Mouse (Mus musculus) large intestine, adult 2 months (tissue): Measurements from ENCODE around the gene Prm3. TPM values are rescaled to one million over a fixed set of nuclear protein-coding genes. Genes with fewer than 3 reads are reported as not detected.

Source experiments
- DNase-seq: peaks from one replicate; pipeline ENCODE4 v3.0.0-alpha.2; 2012; ENCODE audit warnings: low read depth, low spot score
- WGBS: fragments of 180-500 bp; shearing (Covaris S2); methylation state at CpG from one replicate; pipeline ENCODE4 v1.1.7; 2018; 5-methylcytosine and 5-hydroxymethylcytosine counted together
- polyA plus RNA-seq: library from polyadenylated mRNA; depleted of rRNA; stranded (reverse); fragments of >200 nt; gene quantifications from 2 replicates; pipeline ENCODE4 v1.2.3, GENCODE M21; 2012

Gene Prm3
- polyA plus RNA-seq, 1 experiment = not detected

DNA sequence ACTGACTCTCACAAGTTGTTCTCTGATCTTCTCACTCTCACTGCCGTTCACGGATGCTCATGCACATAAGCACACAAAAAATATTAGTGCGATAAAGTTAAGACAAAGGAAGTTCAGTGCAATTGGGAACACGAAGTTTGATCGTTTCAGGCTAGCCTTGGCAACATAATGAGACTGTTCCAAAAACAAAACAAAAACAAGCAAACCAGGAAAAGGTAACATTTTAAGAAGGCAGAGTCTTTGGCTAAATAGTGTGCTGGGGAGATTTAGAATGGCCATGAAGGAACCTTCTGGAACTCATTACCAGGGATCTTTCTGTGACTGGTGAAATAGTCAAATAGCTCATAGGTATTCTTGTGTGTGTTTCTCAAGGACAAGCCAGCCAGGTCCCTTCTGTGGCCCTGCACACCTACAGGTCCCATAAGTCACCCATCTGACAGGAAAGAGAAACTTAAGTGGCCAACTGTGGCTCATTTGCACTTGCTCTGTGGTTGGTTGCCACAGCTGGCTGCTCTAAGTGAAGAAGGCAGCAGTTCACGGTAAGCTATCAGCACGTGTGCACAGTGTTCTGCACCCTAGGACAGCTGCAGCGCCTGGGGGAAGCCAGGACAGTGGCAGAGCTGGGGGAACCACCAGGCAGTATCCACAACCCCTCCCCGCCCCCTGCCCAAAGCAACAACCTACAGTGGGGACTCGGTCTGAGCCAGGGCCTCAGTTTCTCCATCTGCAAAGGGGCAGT lies 15.2 kb upstream of the Prm3 start, which contains the start of gene Prm1:
TSS of gene Prm1 (minus strand) at position 51 of the 739 bp plus-strand sequence.
- no peak for DNase-seq
- 86% methylated on average over 10 of the region's 10 CpGs for WGBS

DNA sequence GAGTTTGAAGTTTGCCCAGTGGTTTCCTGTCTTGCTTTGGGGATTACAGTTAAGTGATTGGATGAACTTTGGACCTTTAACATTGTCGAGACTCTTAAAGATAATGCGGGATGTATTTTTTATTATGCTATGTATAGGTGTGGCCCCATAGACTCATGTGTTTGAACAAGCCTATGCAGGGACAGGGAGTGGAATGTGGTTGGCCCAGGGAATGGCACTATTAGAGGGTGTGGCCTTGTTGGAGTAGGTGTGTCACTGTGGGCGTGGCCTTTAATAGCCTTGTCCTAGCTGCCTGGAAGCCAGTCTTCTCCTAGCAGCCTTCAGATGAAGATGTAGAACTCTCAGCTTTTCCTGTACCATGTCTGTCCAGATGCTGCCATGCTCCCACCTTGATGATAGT lies 11.7 kb upstream of the Prm3 start:
- 28% methylated on average over 3 of the region's 3 CpGs for WGBS
- DNase-seq = peak; percentile 61

DNA sequence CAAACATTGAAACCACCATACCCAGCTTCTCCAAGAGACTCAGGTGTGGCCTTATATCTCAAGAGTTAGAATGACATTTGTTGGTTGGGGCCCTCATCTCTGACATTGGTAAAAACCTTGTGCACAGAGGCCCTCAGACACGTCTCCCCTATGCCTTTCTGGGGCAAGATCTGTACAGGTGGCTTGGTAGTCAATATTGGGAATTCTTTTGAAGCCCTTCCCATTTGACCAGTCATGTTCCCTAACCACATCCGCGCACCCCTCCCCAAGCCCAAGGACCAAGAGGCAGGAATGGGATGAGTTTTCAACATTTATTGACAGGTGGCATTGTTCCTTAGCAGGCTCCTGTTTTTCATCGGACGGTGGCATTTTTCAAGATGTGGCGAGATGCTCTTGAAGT lies 5.3 kb upstream of the Prm3 start, which contains the start of gene Prm2:
TSS of gene Prm2 (minus strand) at position 101 of the 400 bp plus-strand sequence.
- no peak for DNase-seq
- 84% methylated on average over 6 of the region's 6 CpGs for whole genome bisulfite sequencing

DNA sequence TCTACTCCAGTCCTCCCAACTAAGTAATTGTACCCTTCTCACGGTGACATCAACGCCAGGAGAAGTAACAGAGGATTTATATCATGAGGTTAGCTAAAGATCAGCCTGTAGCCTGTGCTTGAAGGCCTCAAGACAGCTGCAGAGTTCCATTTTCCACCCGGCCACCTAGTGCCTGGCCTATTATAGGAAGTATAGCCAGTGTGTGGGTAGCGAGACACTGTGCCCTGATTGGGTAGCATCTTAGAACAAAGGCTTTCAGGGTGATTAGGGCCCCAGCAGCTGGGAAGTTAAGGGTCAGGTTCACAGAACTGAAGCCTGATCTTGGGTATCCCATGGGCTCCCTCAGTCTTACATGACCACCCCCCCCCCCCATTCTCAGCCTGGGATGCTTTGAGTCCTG lies 1.8 kb downstream of the Prm3 start:
- WGBS = 90% methylated on average over 4 of the region's 4 CpGs
- no peak for DNase-seq

DNA sequence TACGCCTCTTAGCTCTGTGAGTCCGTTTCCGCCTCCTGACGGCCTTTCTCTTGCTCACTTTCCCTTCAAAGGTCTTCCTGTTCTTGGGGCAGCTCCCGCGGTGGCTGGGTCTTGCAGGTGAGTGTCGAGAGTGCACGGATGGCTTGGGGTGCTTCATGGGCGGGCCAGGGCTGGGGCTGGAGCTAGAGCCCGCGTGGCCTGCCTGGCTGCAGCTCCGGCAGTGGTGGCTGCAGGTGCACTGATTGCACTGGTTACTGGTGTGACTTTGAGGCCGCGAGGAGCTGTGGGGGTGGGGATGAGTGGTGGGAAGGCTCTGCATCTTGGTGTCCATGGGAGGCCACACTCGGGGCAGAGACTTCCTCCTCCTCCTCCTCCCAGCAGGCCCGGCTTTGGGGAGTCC lies 2.4 kb downstream of the Prm3 start, which contains the start of gene Tnp2:
TSS of gene Tnp2 (minus strand) at position 390 of the 400 bp plus-strand sequence.
- DNase-seq = no peak
- 71% methylated on average over 16 of the region's 16 CpGs for WGBS

DNA sequence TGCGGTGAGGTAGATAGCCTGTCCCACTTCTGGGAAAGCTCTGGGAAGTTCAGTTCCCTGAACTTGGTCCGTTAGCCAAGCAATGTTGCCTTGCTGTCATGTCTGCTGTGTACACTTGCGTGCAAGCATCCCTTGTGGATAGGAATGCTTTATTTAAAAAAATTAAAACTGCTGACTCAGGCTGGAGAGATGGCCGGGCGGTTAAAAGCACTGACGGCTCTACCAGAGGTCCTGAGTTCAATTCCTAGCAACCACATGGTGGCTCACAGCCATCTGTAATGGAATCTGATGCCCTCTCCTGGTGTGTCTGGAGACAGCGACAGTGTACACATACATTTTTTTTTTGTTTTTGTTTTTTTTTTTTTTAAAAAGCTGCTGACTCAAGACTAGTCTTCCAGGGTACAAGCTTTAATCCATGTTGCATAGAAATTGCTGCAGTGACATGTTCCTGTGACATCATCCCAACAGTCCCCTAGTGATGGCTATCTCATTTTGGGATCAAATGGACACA lies 3.1 kb downstream of the Prm3 start:
- WGBS = 83% methylated on average over 7 of the region's 7 CpGs
- no peak for DNase-seq

DNA sequence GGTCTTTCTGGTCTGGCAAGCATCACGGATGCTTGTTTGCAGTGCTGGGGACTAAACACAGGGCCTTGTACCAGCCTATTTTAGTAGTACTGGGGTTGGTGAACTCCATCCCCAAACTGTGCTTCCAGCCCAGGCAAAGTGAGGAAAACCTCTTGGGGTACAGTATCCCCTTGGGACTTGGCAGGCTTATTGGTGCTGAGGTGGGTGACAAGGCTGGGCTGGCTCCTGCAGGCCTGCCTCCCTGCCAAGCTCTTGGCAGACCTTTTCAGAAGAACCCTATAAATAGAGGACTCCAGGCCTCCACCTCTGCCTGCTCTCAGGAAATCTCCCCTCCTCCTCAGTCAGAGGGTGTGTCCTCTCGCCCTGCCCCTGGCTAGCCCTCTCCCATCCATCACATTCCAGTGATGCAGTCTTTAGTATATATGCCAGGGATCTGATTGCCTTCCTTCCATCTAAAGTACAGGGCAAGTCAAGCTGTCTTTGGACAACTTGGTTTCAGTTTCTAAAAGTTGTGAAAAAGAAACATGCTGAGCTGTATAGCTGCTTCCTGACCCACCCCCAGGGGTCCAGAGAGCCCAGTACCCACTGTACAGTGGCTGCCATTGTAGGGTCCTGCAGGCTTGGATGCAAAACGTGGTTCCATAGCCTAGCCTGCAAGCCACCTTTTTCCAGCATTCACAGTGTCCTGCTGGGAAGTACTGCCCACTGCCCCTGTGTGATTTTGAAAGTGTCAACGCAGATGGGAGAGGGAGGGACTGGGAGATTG lies 3.7 kb downstream of the Prm3 start:
- no peak for DNase-seq

DNA sequence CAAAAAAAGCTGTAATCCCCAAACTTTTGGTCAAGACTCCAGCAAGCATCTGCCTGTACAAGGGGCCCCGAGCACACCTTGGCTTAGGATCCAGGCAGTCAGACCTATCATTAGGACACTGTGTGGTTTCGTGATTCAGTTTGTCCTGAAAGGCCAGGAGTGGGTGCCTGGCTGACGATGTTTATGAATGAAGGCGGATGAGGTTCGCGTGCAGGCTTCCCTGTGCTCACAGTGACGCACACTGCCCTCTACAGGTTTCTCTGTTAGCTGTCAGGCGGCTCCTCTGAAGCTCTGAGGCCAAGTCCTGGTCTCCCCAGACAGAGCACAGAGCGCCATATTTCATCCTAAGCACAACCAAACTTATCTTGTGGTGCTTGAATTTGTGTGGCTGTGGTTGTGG lies 4.4 kb downstream of the Prm3 start:
- peak; percentile 85 for DNase-seq
- WGBS = 2% methylated on average over 9 of the region's 9 CpGs

More for the DNA sequence above, 3.7 kb downstream of the Prm3 start:
- 64% methylated on average over 4 of the region's 4 CpGs for WGBS

DNA sequence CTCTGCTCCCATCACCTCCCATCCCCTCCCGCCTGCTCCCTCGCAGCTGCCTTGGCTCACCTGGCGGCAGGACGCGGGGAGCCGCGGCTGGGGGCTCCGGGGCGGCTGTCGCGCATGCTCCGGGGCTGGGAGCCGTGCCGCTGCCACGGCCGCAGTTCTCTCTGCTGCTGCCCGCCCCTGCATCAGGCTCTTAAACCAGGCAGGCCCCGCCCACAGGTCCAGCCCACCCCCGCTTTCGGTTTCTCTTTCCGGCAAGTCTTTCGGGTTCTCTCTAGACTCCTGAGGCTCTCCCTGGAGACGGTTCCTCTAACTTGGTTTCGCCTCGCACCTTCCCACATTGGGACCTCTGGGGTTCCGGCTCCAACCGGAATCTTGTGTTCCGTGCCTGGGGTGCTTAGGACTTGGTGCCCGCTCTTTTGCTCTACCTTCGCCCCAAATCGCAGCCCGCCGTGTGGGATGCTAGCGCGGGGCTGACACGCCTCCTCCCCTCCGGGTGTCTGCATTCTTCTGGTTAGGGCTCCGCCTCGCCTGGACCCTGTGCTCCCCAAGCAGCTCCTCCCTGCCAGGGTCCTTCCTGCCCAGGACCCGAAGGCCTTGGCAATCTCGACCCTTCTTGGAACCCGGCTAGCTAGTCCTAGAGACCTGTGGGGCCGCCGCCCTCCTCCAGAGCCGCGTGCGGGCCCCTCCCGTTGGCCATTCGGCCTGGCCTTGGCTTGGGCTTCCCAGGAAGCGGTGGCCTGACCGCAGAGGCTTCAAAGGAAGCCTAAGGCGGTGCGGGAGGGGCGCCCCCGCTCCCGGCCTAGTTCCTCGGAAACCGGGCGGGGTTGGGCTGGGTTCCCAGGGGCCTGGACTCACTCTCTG lies 5.1 kb downstream of the Prm3 start, which contains the start of gene Socs1:
TSS of gene Socs1 (minus strand) at position 166 of the 861 bp plus-strand sequence.
- 1% methylated on average over 59 of the region's 59 CpGs for WGBS
- DNase-seq = peak; percentile 71

DNA sequence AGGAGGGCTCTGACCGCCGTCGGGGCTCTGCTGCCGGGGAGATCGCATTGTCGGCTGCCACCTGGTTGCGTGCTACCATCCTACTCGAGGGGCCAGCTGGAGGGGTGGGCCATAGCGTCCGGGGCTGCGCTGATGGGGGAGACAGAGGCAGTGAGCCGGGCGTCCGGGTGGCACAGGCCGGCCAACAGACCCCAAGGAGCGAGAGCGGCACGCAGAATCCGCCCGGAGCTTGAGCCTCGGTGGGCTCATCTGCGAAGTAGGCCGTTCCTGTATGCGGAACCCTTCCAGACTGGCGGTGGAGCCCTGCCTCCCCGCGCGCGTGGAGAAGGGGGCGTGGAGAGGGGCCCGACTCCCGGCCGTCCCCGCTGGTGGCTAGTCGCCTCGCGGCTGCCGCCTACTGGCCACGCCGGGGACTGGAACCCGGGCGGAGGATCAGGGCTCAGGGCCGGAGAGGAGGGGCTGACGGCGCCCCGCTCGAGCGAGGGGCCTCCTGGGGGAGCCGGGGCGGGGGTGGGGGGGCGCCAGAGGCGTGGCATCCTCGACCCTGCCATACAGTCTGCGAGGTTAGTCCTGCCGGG lies 5.8 kb downstream of the Prm3 start:
- under 1% methylated on average over 55 of the region's 55 CpGs for WGBS
- no peak for DNase-seq

DNA sequence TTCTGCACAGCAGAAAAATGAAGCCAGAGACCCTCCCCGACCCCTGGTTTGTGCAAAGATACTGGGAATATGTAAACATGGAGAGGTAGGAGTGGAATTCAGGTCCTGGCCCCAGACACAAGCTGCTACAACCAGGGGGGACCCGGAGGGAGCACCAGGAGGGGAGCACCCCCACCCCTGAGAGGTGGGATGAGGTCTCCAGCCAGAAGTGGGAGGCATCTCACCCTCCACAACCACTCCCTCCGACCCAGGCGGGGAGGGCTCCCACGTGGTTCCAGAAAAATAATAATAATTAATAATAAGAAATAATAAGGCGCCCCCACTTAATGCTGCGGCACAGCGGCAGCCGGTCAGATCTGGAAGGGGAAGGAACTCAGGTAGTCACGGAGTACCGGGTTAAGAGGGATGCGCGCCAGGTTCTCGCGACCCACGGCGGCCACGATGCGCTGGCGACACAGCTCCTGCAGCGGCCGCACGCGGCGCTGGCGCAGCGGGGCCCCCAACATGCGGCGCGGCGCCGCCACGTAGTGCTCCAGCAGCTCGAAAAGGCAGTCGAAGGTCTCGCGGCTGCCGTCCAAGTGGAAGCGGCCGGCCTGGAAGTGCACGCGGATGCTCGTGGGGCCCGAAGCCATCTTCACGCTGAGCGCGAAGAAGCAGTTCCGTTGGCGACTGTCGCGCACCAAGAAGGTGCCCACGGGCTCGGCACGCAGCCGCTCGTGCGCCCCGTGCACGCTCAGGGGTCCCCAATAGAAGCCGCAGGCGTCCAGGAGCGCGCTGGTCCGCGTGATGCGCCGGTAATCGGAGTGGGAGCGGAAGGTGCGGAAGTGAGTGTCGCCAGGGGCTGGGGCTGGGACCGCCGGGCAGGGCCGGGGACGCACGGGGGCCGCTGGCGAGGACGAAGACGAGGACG lies 6.6 kb downstream of the Prm3 start:
- 3% methylated on average over 81 of the region's 81 CpGs for WGBS
- DNase-seq = no peak

DNA sequence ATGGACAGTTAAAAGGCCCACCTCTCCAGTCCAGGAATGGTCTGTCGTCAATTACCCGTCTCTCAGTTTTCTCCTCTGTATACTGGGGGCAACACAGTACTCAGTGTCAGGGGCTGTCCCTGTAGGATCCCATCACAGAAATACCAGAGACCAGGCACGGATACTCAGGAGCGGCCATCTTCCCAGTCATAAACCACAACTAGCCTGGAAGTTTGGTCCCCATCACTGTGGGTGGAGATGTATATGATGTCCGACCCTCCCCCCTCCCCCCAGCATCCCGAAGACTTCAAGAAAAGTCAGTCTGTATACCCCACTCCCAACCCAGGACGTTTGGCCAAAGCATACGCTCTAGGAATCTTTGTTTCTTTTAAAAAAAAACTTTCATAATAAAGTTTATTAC lies 7.3 kb downstream of the Prm3 start:
- DNase-seq = no peak
- 64% methylated on average over 8 of the region's 8 CpGs for WGBS

DNA sequence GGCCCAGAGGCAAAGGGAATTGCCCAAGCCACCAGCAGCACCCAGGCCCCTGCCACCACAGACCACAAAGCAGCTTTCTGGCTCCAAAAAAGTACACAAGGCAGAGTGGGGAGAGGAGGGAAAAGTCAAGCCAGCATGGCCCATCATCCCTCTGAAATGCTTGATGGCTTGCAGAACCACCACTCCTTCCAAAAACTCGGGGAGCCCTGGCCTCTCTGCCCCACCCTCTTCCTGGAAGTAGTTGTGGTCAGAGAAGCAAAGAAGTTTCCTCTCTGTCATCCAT lies 7.6 kb downstream of the Prm3 start:
- WGBS = 22% methylated on average over 1 of the region's 1 CpGs
- DNase-seq = no peak

DNA sequence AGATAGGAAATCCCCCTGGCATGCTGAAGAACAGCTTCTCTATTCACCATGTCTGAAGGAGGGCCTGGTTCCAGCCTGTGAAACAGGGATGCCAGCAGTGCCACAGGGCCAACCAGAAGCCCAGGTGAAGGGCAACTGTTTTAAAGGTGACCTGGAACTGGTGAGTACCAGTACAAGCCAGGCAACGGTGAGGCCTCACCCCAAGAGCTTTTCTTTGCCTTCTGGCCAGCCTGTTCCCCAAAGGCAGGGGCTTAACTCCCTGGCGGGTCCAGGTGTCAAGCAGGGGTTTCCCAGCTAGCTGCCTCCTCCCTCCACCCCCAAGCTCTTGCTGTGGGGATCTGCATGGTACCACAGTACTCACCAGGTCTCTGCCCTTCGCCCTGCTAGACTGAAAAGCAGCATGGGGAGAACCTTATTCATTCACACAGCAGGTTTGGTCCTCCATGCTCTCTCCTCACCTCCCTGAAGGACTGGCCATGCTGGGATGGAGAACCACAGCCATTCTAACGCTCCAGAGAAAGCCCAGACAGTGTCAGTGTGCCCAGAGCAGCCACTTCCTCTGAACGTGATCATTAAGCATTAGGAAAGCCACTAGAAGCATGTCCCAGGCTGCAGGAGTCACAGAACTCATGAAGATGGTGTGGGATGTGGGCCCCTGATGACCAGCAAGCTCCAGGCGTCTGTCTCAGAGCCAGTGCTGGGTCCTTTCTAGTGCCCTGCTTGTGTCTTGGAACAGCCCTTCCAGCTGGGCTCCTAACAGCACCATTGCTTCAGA lies 8.2 kb downstream of the Prm3 start:
- no peak for DNase-seq
- 74% methylated on average over 6 of the region's 6 CpGs for WGBS

DNA sequence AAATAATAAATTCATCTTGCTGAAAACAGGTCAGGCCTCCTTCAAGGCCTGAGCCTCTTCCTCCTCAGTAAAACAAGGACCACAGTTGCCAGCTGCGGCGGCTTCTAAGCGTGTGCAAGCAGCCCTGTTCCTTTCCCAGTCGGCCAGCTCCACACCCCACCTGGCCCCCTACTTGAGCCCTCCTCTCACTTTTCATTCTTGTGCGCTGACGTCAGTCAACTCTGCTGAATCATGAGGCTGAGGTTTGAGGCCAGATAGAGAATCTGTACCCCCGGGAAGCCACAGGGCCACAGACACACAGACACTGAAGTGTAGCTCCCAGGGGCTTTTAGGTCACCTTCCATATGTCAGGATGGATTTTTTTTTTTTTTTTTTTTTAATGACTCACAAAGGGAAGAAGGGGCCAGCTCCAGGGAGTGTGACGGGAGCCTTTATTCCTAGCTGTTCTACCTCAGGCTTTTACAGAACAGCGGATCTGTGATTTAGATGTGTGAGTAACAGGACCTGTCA lies 8.8 kb downstream of the Prm3 start:
- no peak for DNase-seq
- 90% methylated on average over 9 of the region's 9 CpGs for whole genome bisulfite sequencing

DNA sequence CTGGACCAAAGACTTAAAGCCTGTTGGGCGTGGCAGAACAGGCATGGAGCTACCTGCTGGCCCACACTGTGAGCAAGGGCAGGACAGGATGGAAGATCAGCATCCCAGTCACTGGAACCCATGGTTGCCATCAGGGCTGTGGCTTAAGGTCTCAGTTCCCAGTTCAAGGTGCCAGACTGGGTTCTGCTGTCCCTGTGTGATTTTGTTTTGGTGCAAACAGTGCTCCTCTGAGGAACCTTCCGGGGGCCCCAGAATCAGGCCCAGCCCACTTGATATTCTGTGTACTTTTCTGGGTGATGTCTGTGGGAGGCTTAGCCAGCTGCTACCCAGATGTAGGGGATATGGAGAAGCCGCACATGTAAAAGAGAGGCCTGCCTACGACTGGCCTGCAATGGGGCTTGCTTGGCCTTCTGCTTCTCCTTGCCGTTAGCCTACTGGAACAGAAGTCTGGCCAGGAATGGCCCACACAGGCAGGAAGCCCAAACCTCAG lies 10.0 kb downstream of the Prm3 start:
- 80% methylated on average over 5 of the region's 5 CpGs for WGBS
- DNase-seq = no peak

DNA sequence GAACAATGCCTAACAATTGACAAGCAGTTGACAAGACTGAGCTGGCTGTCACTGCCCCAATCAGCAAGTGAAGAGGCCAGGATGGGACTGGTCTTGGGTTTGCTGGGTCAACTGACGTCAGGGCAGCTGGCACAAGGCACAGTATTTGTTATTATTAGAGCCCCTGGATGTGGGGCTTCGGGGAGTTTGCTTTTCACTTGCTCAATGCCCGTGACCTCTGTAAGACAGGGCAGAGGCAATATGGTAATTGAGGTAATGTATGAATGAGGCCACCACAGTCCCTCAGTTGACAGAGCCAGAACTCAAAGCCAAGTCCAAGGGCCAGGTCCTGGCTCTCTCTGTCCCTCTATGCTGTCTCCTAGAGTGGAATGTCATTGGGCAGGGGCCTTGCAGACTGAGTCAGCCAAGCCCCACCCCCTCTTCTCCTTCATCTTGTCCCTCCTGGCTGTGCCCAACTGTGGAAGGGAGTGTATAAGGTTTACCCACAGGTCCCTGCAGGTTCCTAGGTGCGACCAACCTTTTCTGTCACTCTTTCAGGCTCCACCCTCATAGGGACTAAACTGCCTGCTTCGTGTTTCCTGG lies 13.0 kb downstream of the Prm3 start:
- no peak for DNase-seq
- WGBS = 79% methylated on average over 5 of the region's 5 CpGs
